Mouse (Mus musculus): ENCODE measurements at regions not wholly inside any gene's neighbourhood (a gene's known extent, or its start where the extent isn't known, plus 50 kb on each side); places are given as distances from the start of the nearest gene placed in this dataset.

- TF ChIP-seq CTCF (IDR thresholded peaks at IDR 0.05; ENCODE audit: low read depth) (no peak), EP300 (optimal IDR thresholded peaks at IDR 0.05) (no peak)
These were observed 170.7 kb upstream of the 9630041A04Rik start for GRCm38 (mm10) chr9:101690916-101691315.
